Mouse (Mus musculus) urinary bladder, postnatal 0 days (tissue): ENCODE measurements around the gene Abcf3. TPM values are rescaled to one million over a fixed set of nuclear protein-coding genes. Genes with fewer than 3 reads are reported as not detected.

ENCODE experiments used
- microRNA counts: library from miRNA; unstranded; fragments of <30 nt; microRNA quantifications from one replicate; lab custom pipeline; 2016
- microRNA-seq: library from miRNA; unstranded; fragments of <30 nt; microRNA quantifications from one replicate; pipeline ENCODE4, GENCODE M21; 2016
- polyA plus RNA-seq: library from polyadenylated mRNA; unstranded; fragments of >200 nt; fragmentation: Nextera tagmentation; extraction: Ambion mirVana; gene quantifications from 2 replicates; pipeline ENCODE4 v1.2.1, GENCODE M21; 2015

The Abcf3 gene
- 27.3 and 32.1 TPM in 2 replicates for polyA plus RNA-seq

GRCm38 (mm10) chr16:20548096-20548948, at the start of gene Abcf3:
Abcf3 (plus strand) TSS chr16:20548577.

GRCm38 (mm10) chr16:20498677-20499475, 49.5 kb upstream of the Abcf3 start, which contains the start of gene Eif2b5:
Eif2b5 (plus strand) TSS chr16:20498817.

GRCm38 (mm10) chr16:20516726-20517201, 31.6 kb upstream of the Abcf3 start, which contains the start of gene Dvl3:
Dvl3 (plus strand) TSS chr16:20516982.

GRCm38 (mm10) chr16:20535296-20536080, 12.9 kb upstream of the Abcf3 start, which contains the start of gene Ap2m1:
Ap2m1 (plus strand) TSS chr16:20535478.

GRCm38 (mm10) chr16:20589366-20589938, 41.1 kb downstream of the Abcf3 start, which contains the start of gene Vwa5b2:
Vwa5b2 (plus strand) TSS chr16:20589471.

MicroRNAs within 50 kb of the gene (microRNA counts, 519-probe panel; counts per million panel counts)
- microRNA mmu-miR-1224 (lab: Ali Mortazavi, UCI), result 2,837 counts per million, percentile 41 among the panel's probes with 10 or more counts

Small RNA genes within 50 kb of the gene (microRNA-seq; reads per million reads assigned to microRNA genes)
- gene Mir1224, result 5.9 reads per million, percentile 13 among the genes with 10 or more reads in this experiment

Other genes starting within 250 kb of the Abcf3 start
- 89.9 and 90.8 TPM in 2 replicates for gene Parl, start 246.2 kb upstream of the Abcf3 start, polyA plus RNA-seq
- gene Cyp2ab1, start 223.2 kb upstream of the Abcf3 start, polyA plus RNA-seq, result 0.06 and 0.07 TPM in 2 replicates
- 33.9 and 37.5 TPM in 2 replicates for gene Abcc5, start 122.2 kb upstream of the Abcf3 start, polyA plus RNA-seq
- 45.5 and 53.1 TPM in 2 replicates for gene Eif2b5, start 49.8 kb upstream of the Abcf3 start, polyA plus RNA-seq
- 16.3 and 18.4 TPM in 2 replicates for gene Dvl3, start 31.6 kb upstream of the Abcf3 start, polyA plus RNA-seq
- 388 and 392 TPM in 2 replicates for gene Ap2m1, start 13.1 kb upstream of the Abcf3 start, polyA plus RNA-seq
- gene Vwa5b2, start 40.9 kb downstream of the Abcf3 start, polyA plus RNA-seq, result 1.4 and 2.5 TPM in 2 replicates
- gene Eef1akmt4, start 63.0 kb downstream of the Abcf3 start, polyA plus RNA-seq, result 14.9 and 18.2 TPM in 2 replicates
- not detected in 2 replicates for gene Gm49333, start 63.0 kb downstream of the Abcf3 start, polyA plus RNA-seq
- 27.5 and 30.5 TPM in 2 replicates for gene Alg3, start 63.2 kb downstream of the Abcf3 start, polyA plus RNA-seq
- 0.48 and 0.58 TPM in 2 replicates for gene Camk2n2, start 72.7 kb downstream of the Abcf3 start, polyA plus RNA-seq
- 0.42 and 0.94 TPM in 2 replicates for gene Ece2, start 81.3 kb downstream of the Abcf3 start, polyA plus RNA-seq
- 175 and 183 TPM in 2 replicates for gene Psmd2, start 103.1 kb downstream of the Abcf3 start, polyA plus RNA-seq
- gene Eif4g1, start 119.7 kb downstream of the Abcf3 start, polyA plus RNA-seq, result 106 and 116 TPM in 2 replicates
- 10.9 TPM in 2 replicates for gene Fam131a, start 144.7 kb downstream of the Abcf3 start, polyA plus RNA-seq
- gene Polr2h, start 169.1 kb downstream of the Abcf3 start, polyA plus RNA-seq, result 52.9 and 58.7 TPM in 2 replicates
- 1.6 TPM in 2 replicates for gene Clcn2, start 169.2 kb downstream of the Abcf3 start, polyA plus RNA-seq
- gene Chrd, start 184.6 kb downstream of the Abcf3 start, polyA plus RNA-seq, result 9.1 and 11.0 TPM in 2 replicates
- 0.46 and 1.3 TPM in 2 replicates for gene Thpo, start 185.9 kb downstream of the Abcf3 start, polyA plus RNA-seq